Mouse (Mus musculus) layer of hippocampus, adult 18-20 months (tissue): ENCODE results near the gene 1810037I17Rik. TPM values are rescaled to one million over a fixed set of nuclear protein-coding genes. Genes with fewer than 3 reads are reported as not detected.

Experiments used
- DNase-seq, 2 experiments: peaks; one replicate each; pipeline ENCODE4 v3.0.0; 2022; ENCODE audit warnings: low spot score in 2 of 2
- long read RNA-seq: library from polyadenylated mRNA; stranded (forward); transcript quantifications from one replicate; pipeline ENCODE4 v2.0.0, GENCODE M21; 2021
- total RNA-seq, 2 experiments: library from RNA; stranded (reverse); gene quantifications; 2 replicates each; pipeline ENCODE4 v1.2.3; 2021

The 1810037I17Rik gene
- total RNA-seq: 10 to 100 TPM; 53.2 to 59.6 TPM
- long read RNA-seq, transcript 1810037I17Rik-201 (2 exons, 1,160 nt): major isoform, 26 of 29 reads
- long read RNA-seq, partial matches to known transcripts: 0 of 29 reads
- long read RNA-seq, other reads (novel, unspliced or antisense): 3 of 29 reads

DNA sequence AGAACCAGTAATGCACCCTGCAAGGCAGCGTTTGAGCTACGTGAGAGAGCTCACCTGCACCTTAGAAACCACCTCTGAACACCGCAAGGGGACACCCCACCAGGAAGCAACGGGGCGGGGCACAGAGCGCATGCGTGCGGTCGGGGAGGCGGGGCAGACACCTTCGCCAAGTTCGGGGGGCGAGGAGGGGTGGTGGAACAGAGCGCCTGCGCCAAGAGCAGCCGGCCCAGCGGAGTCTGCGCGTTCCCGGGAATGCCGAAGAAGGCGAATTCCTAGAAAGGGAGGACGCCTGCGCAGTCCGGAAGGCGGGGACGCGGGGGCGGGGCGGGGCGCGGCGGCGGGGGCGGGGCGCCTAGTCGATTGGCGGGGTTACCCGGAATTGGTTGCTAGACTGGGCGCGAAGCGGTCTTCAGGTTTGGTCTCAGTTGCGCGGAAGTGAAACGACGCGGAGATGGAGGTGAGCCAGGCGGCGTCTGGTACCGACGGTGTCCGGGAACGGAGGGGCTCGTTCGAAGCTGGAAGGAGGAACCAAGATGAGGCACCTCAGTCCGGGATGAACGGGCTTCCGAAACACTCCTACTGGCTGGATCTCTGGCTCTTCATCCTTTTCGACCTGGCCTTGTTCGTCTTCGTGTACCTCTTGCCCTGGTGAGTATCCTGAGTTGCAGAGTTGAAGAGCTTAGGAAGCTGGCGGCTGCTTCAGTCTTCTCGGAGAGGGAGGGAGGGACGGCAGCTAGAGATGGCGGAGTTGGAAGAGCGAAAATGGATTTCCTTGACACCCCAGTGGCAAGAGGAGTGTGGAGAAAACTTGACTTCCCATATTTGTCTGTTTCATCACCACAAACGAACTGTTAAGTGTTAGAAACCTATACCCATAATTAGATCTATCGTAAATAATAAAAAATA, at the start of gene 1810037I17Rik:
Gene 1810037I17Rik (plus strand): TSS at position 195 of the 906 bp plus-strand sequence.
- DNase-seq: peak; percentile 95 to 97

DNA sequence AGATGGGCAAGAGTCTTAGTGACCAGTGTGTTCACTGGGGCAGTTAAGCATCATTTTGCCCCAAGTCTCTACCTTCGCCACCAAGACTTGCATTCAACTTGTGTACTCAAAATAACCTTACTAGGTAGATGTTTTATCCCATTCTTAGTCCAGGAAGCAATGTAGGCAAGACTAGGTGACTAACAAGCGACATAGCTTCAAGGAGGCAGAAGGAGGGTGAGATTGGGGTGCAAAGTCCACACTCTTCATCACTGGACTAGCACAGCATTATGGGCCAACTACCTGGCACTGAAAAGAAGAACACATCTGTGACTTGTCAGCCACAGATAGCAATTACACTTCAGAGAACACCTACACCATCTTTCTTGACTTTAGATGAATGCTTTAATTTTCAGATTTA, 47.1 kb upstream of the 1810037I17Rik start:
- no peak for DNase-seq

DNA sequence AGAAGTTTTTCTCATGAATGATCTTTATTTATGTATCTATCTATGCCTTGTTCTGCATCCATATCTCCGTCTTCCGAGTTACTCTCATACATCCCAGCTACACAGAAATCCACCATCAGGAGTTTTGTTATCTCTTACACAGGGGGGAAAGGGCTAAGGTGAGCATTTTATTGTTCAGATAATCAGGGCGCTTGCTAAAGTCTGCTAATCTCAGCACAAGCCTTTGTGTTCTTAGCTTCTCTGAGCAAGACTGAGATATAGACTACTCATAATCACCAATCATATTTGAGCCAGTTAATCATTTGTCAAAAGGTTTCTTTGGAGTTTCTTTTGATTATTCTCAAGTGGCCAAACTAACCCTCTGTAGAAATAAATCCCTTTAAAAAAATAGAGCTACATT, 46.5 kb upstream of the 1810037I17Rik start:
- DNase-seq: no peak

- no peak for DNase-seq
Observed at GRCm38 (mm10) chr3:122878705-122879315, 45.2 kb upstream of the 1810037I17Rik start.

DNA sequence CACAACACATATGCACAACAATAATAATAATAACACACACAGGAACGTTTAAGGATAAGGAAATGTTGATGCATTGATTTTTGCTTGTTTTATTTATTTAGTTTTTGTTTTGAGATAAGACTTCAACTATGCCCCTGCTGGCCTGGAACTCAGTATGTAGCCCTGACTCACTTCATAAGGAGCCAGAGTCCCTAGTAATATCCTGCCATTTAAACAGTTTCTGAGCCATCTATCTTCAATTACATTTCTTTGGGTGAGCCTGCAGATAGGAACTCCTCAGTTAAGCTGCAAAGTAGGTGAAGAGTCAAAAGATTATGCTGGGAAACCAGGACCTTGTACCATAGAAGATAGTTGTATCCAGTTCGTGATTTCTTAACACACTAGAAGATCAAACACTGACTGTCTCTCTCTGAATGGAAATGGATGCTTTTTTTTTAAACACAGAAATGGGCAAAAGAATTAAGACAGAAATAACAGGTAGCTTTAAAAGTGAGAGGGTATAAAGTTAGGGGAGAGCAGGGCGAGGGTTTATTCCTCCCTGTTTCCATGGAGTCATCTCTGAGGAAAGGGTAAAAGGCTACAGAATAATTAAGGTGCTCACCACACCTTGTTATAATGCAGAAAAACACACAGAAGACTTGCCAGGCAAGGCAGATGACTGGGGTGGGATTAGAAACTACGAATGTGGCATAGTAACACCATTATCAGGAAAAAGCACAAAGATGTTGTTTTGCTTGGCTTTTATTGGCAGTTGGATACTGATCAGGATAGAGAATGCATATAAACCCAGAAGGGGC, 36.3 kb upstream of the 1810037I17Rik start:
- no peak for DNase-seq

DNA sequence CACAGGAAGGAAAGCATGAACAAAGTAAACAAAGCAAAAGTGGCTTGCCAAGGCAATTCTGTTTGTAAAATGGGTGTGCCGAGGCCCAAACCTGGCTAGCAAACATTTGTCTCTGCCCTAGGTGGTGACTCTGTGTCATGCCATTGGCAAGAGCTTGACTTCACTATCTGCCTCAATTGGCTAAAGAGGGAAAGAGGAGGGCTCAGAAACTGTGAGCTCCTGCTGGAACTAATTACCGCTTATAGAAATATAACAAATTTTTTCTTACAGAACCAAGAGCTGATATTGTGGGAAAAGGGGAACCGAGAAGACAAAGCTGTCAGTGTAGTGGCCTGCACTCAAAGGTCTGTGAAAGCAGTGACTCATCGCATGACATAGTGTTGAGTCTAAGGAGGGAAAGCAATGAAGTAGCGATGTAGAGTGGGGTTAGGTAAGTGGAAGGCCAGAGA, 35.6 kb upstream of the 1810037I17Rik start:
- no peak for DNase-seq

DNA sequence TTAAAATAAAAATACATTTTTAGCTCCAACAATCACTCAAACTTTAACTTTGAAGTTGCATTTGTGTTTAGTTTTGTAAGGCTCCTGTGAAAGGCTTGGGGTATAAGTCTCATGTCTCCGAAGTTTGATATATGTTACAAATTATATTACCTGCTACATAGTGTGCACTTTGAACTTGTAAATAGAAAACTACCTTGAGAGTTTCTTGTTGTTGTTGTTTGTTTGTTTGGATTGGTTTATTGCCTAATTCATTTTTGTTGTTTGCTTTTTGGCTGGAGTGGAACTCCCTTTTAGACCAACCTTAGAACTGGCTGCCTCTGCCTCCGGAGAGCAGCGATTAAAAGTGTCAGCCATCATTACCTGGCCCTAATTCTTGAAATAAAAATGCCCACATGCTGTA, 29.2 kb upstream of the 1810037I17Rik start, which contains the start of gene Fabp2:
Gene Fabp2 (plus strand): TSS at position 301 of the 400 bp plus-strand sequence.
- DNase-seq: no peak

DNA sequence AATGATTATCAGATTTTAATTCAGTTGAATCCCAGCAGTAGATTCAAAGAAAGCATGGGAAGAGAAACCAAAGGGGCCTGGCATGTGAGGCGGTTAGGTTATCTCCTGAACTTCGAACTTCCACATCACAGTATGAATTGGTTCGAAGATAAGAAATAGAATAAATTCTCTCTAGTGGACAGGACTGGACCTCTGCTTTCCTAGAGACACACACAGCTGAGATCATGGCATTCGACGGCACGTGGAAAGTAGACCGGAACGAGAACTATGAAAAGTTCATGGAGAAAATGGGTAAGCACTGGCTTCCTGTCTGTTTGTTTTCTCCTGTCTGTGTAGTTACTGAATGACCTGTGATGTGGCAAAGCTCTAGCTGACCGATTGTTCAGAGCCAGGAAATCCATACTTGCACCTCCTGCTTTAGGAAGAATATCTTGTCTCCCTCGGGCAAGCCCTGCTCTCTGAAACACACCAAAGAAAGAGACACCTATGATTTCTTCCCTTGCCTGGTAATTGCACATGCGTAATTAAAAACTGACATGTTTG, 28.7 kb upstream of the 1810037I17Rik start:
- DNase-seq: no peak

GRCm38 (mm10) chr3:122898254-122898653, 25.7 kb upstream of the 1810037I17Rik start:
- DNase-seq: no peak

DNA sequence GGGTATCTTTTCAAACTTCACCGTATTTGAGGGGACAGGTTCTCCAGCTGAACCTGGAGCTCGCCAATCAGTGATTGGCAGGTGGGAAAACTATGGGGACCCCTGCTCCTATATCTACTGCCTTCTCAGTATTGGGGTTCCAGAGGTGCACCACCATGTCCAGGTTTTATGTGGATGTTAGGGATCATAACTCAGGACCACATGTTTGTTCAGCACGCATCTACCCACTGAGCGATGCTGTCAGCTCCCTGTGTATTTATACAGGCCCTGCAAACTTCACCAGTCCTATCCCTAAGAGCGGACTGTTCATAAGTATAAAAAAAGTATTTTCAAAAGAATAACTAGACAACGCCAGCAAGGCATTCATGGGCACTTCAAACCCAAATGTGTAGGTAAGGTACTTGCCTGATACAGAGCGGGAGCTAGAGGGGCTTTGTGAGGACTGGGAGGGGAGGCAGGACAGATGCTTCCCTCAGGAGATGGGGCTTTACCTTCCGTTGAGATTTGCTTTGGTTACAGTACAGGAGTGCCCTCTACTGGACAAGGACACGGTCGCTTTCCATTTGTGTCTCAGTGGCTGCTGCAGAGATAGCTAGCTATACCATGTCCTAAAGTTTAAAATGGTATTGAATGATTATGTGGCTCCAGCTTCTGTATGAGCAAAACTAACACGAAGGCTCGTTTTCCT, 20.1 kb upstream of the 1810037I17Rik start:
- DNase-seq: peak; percentile 35 to 67

DNA sequence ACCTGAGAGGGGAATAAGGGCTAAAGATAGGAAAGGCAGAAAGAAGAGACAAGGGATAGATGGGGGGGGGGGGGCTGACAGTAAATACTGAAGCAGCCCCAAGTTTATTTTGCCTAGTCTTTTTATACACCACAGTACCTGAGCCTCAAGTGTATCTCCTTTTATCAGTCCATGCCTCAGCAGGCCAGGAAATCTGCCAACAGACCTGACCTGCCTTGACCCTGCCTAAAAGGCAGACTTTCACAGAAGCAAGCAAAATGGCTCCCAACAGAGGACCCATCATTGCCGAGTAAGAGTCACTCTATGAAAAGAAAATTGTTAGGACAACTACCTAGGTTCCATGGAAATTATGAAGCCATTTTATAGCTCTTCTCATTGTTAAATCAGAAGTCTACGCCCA, 16.2 kb upstream of the 1810037I17Rik start:
- DNase-seq: no peak

GRCm38 (mm10) chr3:122915493-122915892, 8.5 kb upstream of the 1810037I17Rik start:
- no peak for DNase-seq

- no peak for DNase-seq
Observed at GRCm38 (mm10) chr3:122916191-122916680, 7.8 kb upstream of the 1810037I17Rik start.

GRCm38 (mm10) chr3:122918672-122919071, 5.3 kb upstream of the 1810037I17Rik start:
- no peak for DNase-seq

DNA sequence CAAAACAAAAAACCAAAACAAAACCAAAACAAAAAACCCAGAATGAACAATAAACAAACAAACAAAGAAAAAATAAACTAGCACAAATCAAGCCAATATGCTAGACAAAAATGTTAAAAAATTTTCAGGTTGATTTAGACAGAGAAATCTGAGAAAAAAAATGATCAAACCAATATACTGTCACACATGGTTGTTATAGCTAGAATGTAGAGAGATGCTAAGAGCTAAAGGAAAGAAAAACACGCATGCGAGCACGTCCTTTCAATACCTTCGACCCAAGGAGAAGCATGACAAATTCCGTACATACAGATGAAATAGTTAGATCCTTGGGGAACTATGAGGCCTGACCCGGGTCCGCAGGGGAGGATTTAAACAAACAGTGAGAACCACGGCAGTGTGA, 4.7 kb upstream of the 1810037I17Rik start, which contains the start of gene Gm10959:
Gene Gm10959 (minus strand): TSS at position 101 of the 400 bp plus-strand sequence.
- DNase-seq: no peak

DNA sequence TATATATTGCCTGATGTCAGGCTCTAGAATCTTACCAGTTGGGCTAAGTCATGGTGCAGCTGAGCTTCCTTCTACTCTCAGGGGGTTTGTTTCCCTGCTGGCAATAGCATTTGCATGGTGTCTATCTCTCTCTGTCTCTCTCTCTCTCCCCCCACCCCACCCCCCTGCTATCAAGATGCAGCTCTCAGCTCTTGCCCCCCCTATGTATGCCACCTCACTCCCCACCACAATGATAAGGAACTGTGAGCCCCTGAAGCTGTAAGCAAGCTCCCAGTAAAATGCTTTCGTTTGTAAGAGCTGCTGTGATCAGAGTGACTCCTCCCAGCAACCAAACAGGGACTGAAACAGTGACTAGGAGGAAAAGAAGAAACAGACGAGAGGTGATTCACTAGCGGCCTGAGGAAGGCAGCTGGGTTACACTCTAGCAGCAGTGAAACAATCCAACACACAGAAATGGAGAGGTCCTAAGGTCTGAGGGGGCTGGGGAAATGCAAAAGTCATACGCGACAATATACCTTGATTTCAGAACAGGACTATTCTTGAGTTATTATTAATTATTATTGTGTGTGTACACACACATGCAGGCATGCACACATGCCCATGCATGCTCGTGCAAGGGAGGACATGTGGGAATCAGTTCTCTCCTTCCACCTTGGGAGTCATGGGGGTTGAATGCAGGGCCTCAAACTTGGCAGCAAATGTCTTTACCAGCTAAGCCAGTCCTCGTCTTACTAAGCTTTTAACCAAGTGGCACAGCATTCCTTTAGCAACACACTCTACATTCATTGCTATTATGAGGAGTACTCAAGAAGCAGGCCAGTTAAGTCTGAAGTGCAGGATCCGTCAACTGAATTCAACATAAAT, 3.2 kb upstream of the 1810037I17Rik start:
- no peak for DNase-seq

DNA sequence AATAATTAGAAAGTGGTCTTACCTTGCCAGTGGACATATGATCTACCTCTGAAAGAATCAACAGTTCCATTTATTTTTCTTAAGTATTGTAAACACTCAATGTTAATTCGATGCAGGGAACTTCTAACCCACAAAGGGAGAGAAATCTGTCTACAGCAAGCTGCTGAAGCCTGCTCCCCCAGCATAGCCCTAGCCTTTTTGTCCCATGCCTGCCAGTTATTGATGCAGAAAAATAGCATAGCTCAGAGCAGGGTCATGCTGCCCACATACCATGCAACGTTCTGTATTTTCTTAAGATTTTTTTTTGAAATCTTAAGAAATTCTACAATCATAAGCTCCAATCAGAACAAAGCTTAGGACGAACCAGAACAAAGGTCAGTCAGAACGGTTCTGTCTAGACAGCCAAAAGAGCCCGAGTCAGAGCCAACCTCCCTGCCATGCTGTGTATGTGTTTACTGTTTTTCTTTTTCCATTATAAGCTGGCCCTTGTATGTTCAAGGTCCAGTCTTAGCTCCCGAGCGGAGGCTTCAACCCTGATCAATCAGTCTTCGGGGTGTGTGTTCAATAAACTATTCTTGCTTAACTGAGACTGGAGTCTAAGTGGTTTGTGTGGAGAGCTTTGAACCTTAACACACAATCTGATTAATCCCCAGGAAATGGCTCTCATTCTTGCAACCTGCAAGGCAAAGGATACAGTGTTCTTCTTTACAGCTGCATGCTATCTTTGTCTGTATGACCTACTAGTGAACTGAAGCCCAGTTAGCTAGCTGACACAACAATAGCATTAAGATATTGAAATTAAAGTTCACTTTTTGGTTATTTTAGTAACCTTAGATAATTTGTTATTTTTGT, 2.1 kb upstream of the 1810037I17Rik start:
- DNase-seq: no peak

DNA sequence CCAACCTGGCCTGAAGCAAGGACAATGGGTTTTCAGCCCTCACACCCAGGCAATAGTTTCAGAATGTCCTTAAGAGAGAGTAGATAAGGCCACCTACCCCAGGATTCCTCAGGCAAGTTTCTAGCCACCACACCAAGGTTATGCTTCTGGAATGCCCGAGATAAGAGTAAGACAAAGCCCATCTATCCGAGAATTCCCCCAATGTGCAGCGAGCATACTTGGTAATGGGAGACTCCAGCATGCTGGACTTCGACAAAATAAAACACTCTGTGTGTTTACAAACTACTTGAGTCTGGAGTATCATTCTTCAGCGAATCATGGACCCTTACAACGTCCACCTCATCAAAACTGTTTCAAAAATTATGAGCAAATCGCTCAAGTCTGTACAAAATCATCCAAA, 856 bp upstream of the 1810037I17Rik start:
- no peak for DNase-seq
